ENCODE assay signal across 25 mouse cellular contexts in genomic region chr6:34980661-34981060, GRCm38 (mm10). TPM values are rescaled to one million over a fixed set of nuclear protein-coding genes. Genes with fewer than 3 reads are reported as not detected.
A peak's percentile ranks its signal among the peaks of the same experiment; 100 is the strongest.
DNase-seq lines count a peak whose midpoint lies in the region; ATAC-seq and TF ChIP-seq lines count a peak whose summit lies in the region.
"Had no signal": no experiment of that assay in that cellular context is flagged by ENCODE, and none has a peak within 500 bp of the region (broad histone marks: within the 10 kb centered on the region; RNA-seq: fewer than 3 reads in every experiment).

No protein-coding gene starts in this region.

- H3K27ac ChIP-seq in liver, embryonic 14.5 days, result no peak overlapping the region
- H3K27ac ChIP-seq in ES-Bruce4 (ENCODE audit: insufficient read depth, low read length), result no peak overlapping the region
- H3K27ac ChIP-seq in hindbrain, embryonic 14.5 days, result no peak overlapping the region
- H3K27ac ChIP-seq: embryonic facial prominence, embryonic 12.5 days; forebrain, embryonic 12.5 days; hindbrain, embryonic 10.5 days; hindbrain, postnatal 0 days; kidney, embryonic 15.5 days; left cerebral cortex, adult 2 months; midbrain, embryonic 15.5 days; neural tube, embryonic 13.5 days had no signal

- DNase-seq in liver, embryonic 14.5 days (ENCODE audit: low read depth in 3 of 3, low spot score in 3 of 3), result no peak
- DNase-seq in liver (no peak), A20 (ENCODE audit: low read depth, low spot score) (peak; percentile 20)
- no peak for DNase-seq in left cerebral cortex, adult 11 months (ENCODE audit: low spot score)
- no peak for DNase-seq in hindbrain, embryonic 14.5 days (ENCODE audit: low spot score)
- DNase-seq: B cell, adult 2 months; cerebellum, adult 11-12 months; cerebellum, postnatal 14 days; heart, postnatal 10 days; kidney, adult 11 months; kidney, postnatal 4 days; right cerebral cortex, postnatal 25 days had no signal

- ATAC-seq in liver, embryonic 14.5 days (ENCODE audit: insufficient read depth), result no peak
- peak; percentile 63 for ATAC-seq in megakaryocyte-erythroid progenitor cell, adult 5-6 weeks (replicated peaks; ENCODE audit: low FRiP score, low TSS enrichment, poor library complexity, severe bottlenecking)
- ATAC-seq in hindbrain, embryonic 14.5 days (ENCODE audit: low FRiP score), result no peak
- ATAC-seq: hindbrain, postnatal 0 days; midbrain, embryonic 15.5 days had no signal

- no peaks in the 10 kb centered on the region for H3K4me1 ChIP-seq in liver, embryonic 14.5 days (replicated peaks; ENCODE audit: control insufficient read depth in 2 of 2, insufficient read depth in 2 of 2, low read length in 1 of 2)
- H3K4me1 ChIP-seq in ES-Bruce4 (ENCODE audit: control insufficient read depth, insufficient read depth, low read length), result peaks cover under 1% of the 10 kb centered on the region
- no peaks in the 10 kb centered on the region for H3K4me1 ChIP-seq in hindbrain, embryonic 14.5 days (replicated peaks; ENCODE audit: control insufficient read depth, insufficient read depth, low read length)
- H3K4me1 ChIP-seq: forebrain, embryonic 12.5 days; hindbrain, embryonic 10.5 days; kidney, embryonic 15.5 days; midbrain, embryonic 15.5 days; neural tube, embryonic 13.5 days had no signal

- H3K27me3 ChIP-seq in liver, embryonic 14.5 days (ENCODE audit: control insufficient read depth, insufficient read depth, low read length), result no peaks in the 10 kb centered on the region
- no peaks in the 10 kb centered on the region for H3K27me3 ChIP-seq in ES-Bruce4 (ENCODE audit: control insufficient read depth, insufficient read depth, low read length, poor library complexity, severe bottlenecking)
- H3K27me3 ChIP-seq in hindbrain, embryonic 14.5 days (ENCODE audit: control insufficient read depth, insufficient read depth, low read length), result no peaks in the 10 kb centered on the region
- H3K27me3 ChIP-seq: embryonic facial prominence, embryonic 12.5 days; forebrain, embryonic 12.5 days; kidney, embryonic 15.5 days; midbrain, embryonic 15.5 days; neural tube, embryonic 13.5 days had no signal

- no peak overlapping the region for H3K4me3 ChIP-seq in liver, embryonic 14.5 days (ENCODE audit: insufficient read depth in 1 of 2, low read depth in 2 of 2, low read length in 2 of 2)
- no peak overlapping the region for H3K4me3 ChIP-seq in ES-Bruce4 (ENCODE audit: low read depth, low read length)
- H3K4me3 ChIP-seq in hindbrain, embryonic 14.5 days (replicated peaks; ENCODE audit: low read length), result no peak overlapping the region
- H3K4me3 ChIP-seq: embryonic facial prominence, embryonic 12.5 days; forebrain, embryonic 12.5 days; hindbrain, embryonic 10.5 days; kidney, embryonic 15.5 days; left cerebral cortex, adult 2 months; midbrain, embryonic 15.5 days; myocyte; neural tube, embryonic 13.5 days had no signal

- WGBS in liver, embryonic 14.5 days (ENCODE audit: insufficient replicate concordance), result 52% methylated on average over 9 of the region's 9 CpGs
- WGBS in hindbrain, embryonic 14.5 days, result 74% methylated on average over 9 of the region's 9 CpGs

- no peaks in the 10 kb centered on the region for H3K9me3 ChIP-seq in liver, embryonic 14.5 days (ENCODE audit: control insufficient read depth, low read length)
- no peaks in the 10 kb centered on the region for H3K9me3 ChIP-seq in ES-Bruce4 (replicated peaks; ENCODE audit: control insufficient read depth, insufficient read depth, low read length, poor library complexity, severe bottlenecking)
- H3K9me3 ChIP-seq in hindbrain, embryonic 14.5 days (ENCODE audit: control insufficient read depth, low read length), result no peaks in the 10 kb centered on the region
- H3K9me3 ChIP-seq: embryonic facial prominence, embryonic 12.5 days; forebrain, embryonic 12.5 days; hindbrain, embryonic 10.5 days; kidney, embryonic 15.5 days; midbrain, embryonic 15.5 days; neural tube, embryonic 13.5 days had no signal

- TF ChIP-seq CTCF in liver, embryonic 14.5 days (IDR thresholded peaks at IDR 0.05; ENCODE audit: low read depth), result peak; percentile 22; the same call in 1 of the 2 replicates
- TF ChIP-seq CTCF in ES-Bruce4 (IDR thresholded peaks at IDR 0.05; ENCODE audit: low read depth, low read length), result peak; percentile 28

- no peak for TF ChIP-seq EP300 in liver, embryonic 14.5 days (IDR thresholded peaks at IDR 0.05; ENCODE audit: low read depth)
- TF ChIP-seq EP300 in ES-Bruce4 (IDR thresholded peaks at IDR 0.05; ENCODE audit: insufficient read depth, low read depth, low read length), result no peak

- TF ChIP-seq POLR2A in ES-Bruce4 (IDR thresholded peaks at IDR 0.05; ENCODE audit: insufficient read depth, low read length), result no peak

- no peak overlapping the region for H3K9ac ChIP-seq in liver, embryonic 14.5 days (replicated peaks)
- no peak overlapping the region for H3K9ac ChIP-seq in ES-Bruce4 (ENCODE audit: low read depth, poor library complexity, severe bottlenecking)
- no peak overlapping the region for H3K9ac ChIP-seq in hindbrain, embryonic 14.5 days
- H3K9ac ChIP-seq: embryonic facial prominence, embryonic 12.5 days; forebrain, embryonic 12.5 days; kidney, embryonic 15.5 days; midbrain, embryonic 15.5 days; neural tube, embryonic 13.5 days had no signal

- H3K4me2 ChIP-seq in liver, embryonic 14.5 days (ENCODE audit: low read depth), result no peak overlapping the region
- no peak overlapping the region for H3K4me2 ChIP-seq in hindbrain, embryonic 14.5 days (replicated peaks)
- H3K4me2 ChIP-seq: embryonic facial prominence, embryonic 12.5 days; forebrain, embryonic 12.5 days; heart, embryonic 11.5 days; kidney, embryonic 15.5 days; midbrain, embryonic 15.5 days; neural tube, embryonic 13.5 days had no signal

- H3K36me3 ChIP-seq in liver, embryonic 14.5 days (replicated peaks; ENCODE audit: control insufficient read depth, insufficient read depth, low read depth), result no peaks in the 10 kb centered on the region
- H3K36me3 ChIP-seq in ES-Bruce4 (ENCODE audit: control insufficient read depth, insufficient read depth, low read length, poor library complexity, severe bottlenecking), result no peaks in the 10 kb centered on the region
- no peaks in the 10 kb centered on the region for H3K36me3 ChIP-seq in hindbrain, embryonic 14.5 days (replicated peaks; ENCODE audit: control insufficient read depth, insufficient read depth)
- H3K36me3 ChIP-seq: embryonic facial prominence, embryonic 12.5 days; forebrain, embryonic 12.5 days; hindbrain, embryonic 10.5 days; kidney, embryonic 15.5 days; midbrain, embryonic 15.5 days; neural tube, embryonic 13.5 days had no signal

RNA-seq across cellular contexts. Expression of gene Slc23a4, which starts 7.5 kb away (rescaled TPM):
- 0.12 and 0.17 TPM in 2 replicates for polyA plus RNA-seq in liver, embryonic 14.5 days (2012; rRNA removed)
- 0.06 and 0.16 TPM in 2 replicates for polyA plus RNA-seq in liver, embryonic 14.5 days (2014; fragmentation: Nextera tagmentation; extraction: Ambion mirVana)
- polyA plus RNA-seq in ES-Bruce4 (2011; ENCODE audit: insufficient read depth, insufficient read length, low read depth, missing spikeins), result 1.3 and 2.4 TPM in 2 replicates
- 0.77 TPM in 1 of 2 replicates, not detected in the other for total RNA-seq in megakaryocyte-erythroid progenitor cell, adult 5-6 weeks (2014; fragmentation: Nextera tagmentation)
- 0.27 and 1.3 TPM in 2 replicates for total RNA-seq in megakaryocyte-erythroid progenitor cell, adult 5-6 weeks (2017)
- 0.48 and 0.78 TPM in 2 replicates for polyA plus RNA-seq in hindbrain, embryonic 14.5 days (2014; fragmentation: Nextera tagmentation; extraction: Ambion mirVana)
- total RNA-seq: gastrocnemius, adult 8-10 months had no signal
